Mouse (Mus musculus): ENCODE data around the gene Chst10.

The Chst10 gene

GRCm38 (mm10) chr1:38817268-38817667 lies 80.7 kb downstream of the Chst10 start:
- DNase-seq (ENCODE audit: low read depth, low spot score) = no peak

- DNase-seq (ENCODE audit: low read depth, low spot score) = no peak
Measured at GRCm38 (mm10) chr1:38816306-38816705, 81.7 kb downstream of the Chst10 start.
